Comparison of ENCODE assay signal across 28 mouse cellular contexts in genomic region chr7:49420139-49420802, GRCm38 (mm10).
DNase-seq lines count a peak whose midpoint lies in the region; ATAC-seq and TF ChIP-seq lines count a peak whose summit lies in the region.
"Had no signal": no experiment of that assay in that cellular context is flagged by ENCODE, and none has a peak within 500 bp of the region (broad histone marks: within the 10 kb centered on the region; RNA-seq: fewer than 3 reads in every experiment).

No protein-coding gene starts in this region.

- no peak overlapping the region for H3K4me2 ChIP-seq in forebrain, embryonic 16.5 days (ENCODE audit: low read length)
- no peak overlapping the region for H3K4me2 ChIP-seq in forebrain, embryonic 14.5 days (ENCODE audit: low read length)
- H3K4me2 ChIP-seq in limb, embryonic 13.5 days (replicated peaks) = no peak overlapping the region
- H3K4me2 ChIP-seq: forebrain, embryonic 13.5 days; intestine, embryonic 15.5 days; lung, embryonic 14.5 days; neural tube, embryonic 12.5 days had no signal

- DNase-seq in forebrain, embryonic 14.5 days (ENCODE audit: low spot score) = no peak
- peak; percentile 16 for DNase-seq in lung, postnatal 10 days
- DNase-seq in lung, postnatal 25 days (ENCODE audit: low spot score) = no peak
- peak; percentile 28 for DNase-seq in T-cell, adult 2 months (ENCODE audit: low spot score)
- DNase-seq in layer of hippocampus, adult 2 months (ENCODE audit: low spot score in 2 of 2) = no peak
- DNase-seq in cerebellum, adult 18-20 months = no peak
- DNase-seq: adrenal gland, postnatal 25 days; cerebellum, postnatal 14 days; kidney, adult 8-10 months; kidney, postnatal 10 days; lung, embryonic 14.5 days; lung, postnatal 4 days; midbrain, embryonic 14.5 days; right cerebral cortex, postnatal 14 days; thymus, adult 2 months; thymus, postnatal 4 days had no signal

- H3K9me3 ChIP-seq in forebrain, embryonic 16.5 days (ENCODE audit: control insufficient read depth, low read length) = no peaks in the 10 kb centered on the region
- H3K9me3 ChIP-seq in forebrain, embryonic 14.5 days (replicated peaks; ENCODE audit: control insufficient read depth, low read length) = no peaks in the 10 kb centered on the region
- no peaks in the 10 kb centered on the region for H3K9me3 ChIP-seq in limb, embryonic 13.5 days
- H3K9me3 ChIP-seq: forebrain, embryonic 13.5 days; heart, embryonic 10.5 days; hindbrain, embryonic 10.5 days; intestine, embryonic 15.5 days; neural tube, embryonic 12.5 days had no signal

- no peak overlapping the region for H3K4me3 ChIP-seq in forebrain, embryonic 16.5 days (replicated peaks; ENCODE audit: low read length)
- no peak overlapping the region for H3K4me3 ChIP-seq in forebrain, embryonic 14.5 days (ENCODE audit: low read depth, low read length)
- H3K4me3 ChIP-seq in limb, embryonic 13.5 days = no peak overlapping the region
- H3K4me3 ChIP-seq in layer of hippocampus, adult 2 months = no peak overlapping the region
- H3K4me3 ChIP-seq: forebrain, embryonic 13.5 days; heart, embryonic 10.5 days; hindbrain, embryonic 10.5 days; intestine, embryonic 15.5 days; neural tube, embryonic 12.5 days had no signal

- H3K27me3 ChIP-seq in forebrain, embryonic 16.5 days (replicated peaks; ENCODE audit: control insufficient read depth, insufficient read depth, low read length) = no peaks in the 10 kb centered on the region
- H3K27me3 ChIP-seq in forebrain, embryonic 14.5 days (replicated peaks; ENCODE audit: control insufficient read depth, insufficient read depth, low read length) = no peaks in the 10 kb centered on the region
- no peaks in the 10 kb centered on the region for H3K27me3 ChIP-seq in limb, embryonic 13.5 days
- H3K27me3 ChIP-seq: forebrain, embryonic 13.5 days; intestine, embryonic 15.5 days; neural tube, embryonic 12.5 days had no signal

- no peaks in the 10 kb centered on the region for H3K36me3 ChIP-seq in forebrain, embryonic 16.5 days (ENCODE audit: control insufficient read depth, insufficient read depth)
- H3K36me3 ChIP-seq in forebrain, embryonic 14.5 days (ENCODE audit: control insufficient read depth, insufficient read depth, low read length) = no peaks in the 10 kb centered on the region
- no peaks in the 10 kb centered on the region for H3K36me3 ChIP-seq in limb, embryonic 13.5 days
- H3K36me3 ChIP-seq: G1E had no signal

- ATAC-seq in forebrain, embryonic 16.5 days = peak; percentile 36
- no peak for ATAC-seq in forebrain, embryonic 14.5 days
- ATAC-seq in limb, embryonic 13.5 days (ENCODE audit: low FRiP score, low read depth) = no peak
- ATAC-seq: activated CD4-positive, CD25-positive, alpha-beta regulatory T cell, adult 4 months; forebrain, embryonic 13.5 days; hindbrain, embryonic 16.5 days; intestine, embryonic 15.5 days had no signal

- no peak overlapping the region for H3K9ac ChIP-seq in forebrain, embryonic 16.5 days (replicated peaks; ENCODE audit: low read depth, low read length)
- H3K9ac ChIP-seq in forebrain, embryonic 14.5 days (ENCODE audit: low read length) = no peak overlapping the region
- no peak overlapping the region for H3K9ac ChIP-seq in limb, embryonic 13.5 days
- H3K9ac ChIP-seq: forebrain, embryonic 13.5 days; intestine, embryonic 15.5 days; liver, embryonic 14.5 days; lung, embryonic 14.5 days; neural tube, embryonic 12.5 days had no signal

- TF ChIP-seq CTCF in layer of hippocampus, adult 2 months (conservative IDR thresholded peaks at IDR 0.05) = no peak

- peaks cover 13% of the 10 kb centered on the region for H3K4me1 ChIP-seq in forebrain, embryonic 16.5 days (replicated peaks; ENCODE audit: control insufficient read depth, insufficient read depth, low read length)
- H3K4me1 ChIP-seq in forebrain, embryonic 14.5 days (ENCODE audit: control insufficient read depth, insufficient read depth, low read length) = no peaks in the 10 kb centered on the region
- H3K4me1 ChIP-seq in limb, embryonic 13.5 days = peaks cover 31% of the 10 kb centered on the region
- H3K4me1 ChIP-seq: forebrain, embryonic 13.5 days; heart, embryonic 10.5 days; intestine, embryonic 15.5 days; neural tube, embryonic 12.5 days had no signal

- 84% methylated on average over 17 of the region's 17 CpGs for WGBS in forebrain, embryonic 16.5 days
- 89% methylated on average over 17 of the region's 17 CpGs for WGBS in forebrain, embryonic 14.5 days
- 80% methylated on average over 17 of the region's 17 CpGs for WGBS in limb, embryonic 13.5 days

- no peak overlapping the region for H3K27ac ChIP-seq in forebrain, embryonic 16.5 days (ENCODE audit: low read length)
- H3K27ac ChIP-seq in forebrain, embryonic 14.5 days (ENCODE audit: low read depth, low read length) = no peak overlapping the region
- H3K27ac ChIP-seq in limb, embryonic 13.5 days = peak overlapping the region; percentile 75; the same call in 1 of the 2 replicates
- H3K27ac ChIP-seq in layer of hippocampus, adult 2 months = no peak overlapping the region
- H3K27ac ChIP-seq: forebrain, embryonic 13.5 days; heart, embryonic 10.5 days; hindbrain, embryonic 10.5 days; intestine, embryonic 15.5 days; liver, embryonic 14.5 days; neural tube, embryonic 12.5 days; stomach, postnatal 0 days had no signal

Comparison
In these comparisons a context has a peak if more than half of its experiments do, and no peak if none do; other contexts are left out.
1. DNase-seq: peak in lung, postnatal 10 days (single experiment) and T-cell, adult 2 months (single experiment); none in forebrain, embryonic 14.5 days (single experiment), lung, postnatal 25 days (single experiment), layer of hippocampus, adult 2 months (0 of 2) and cerebellum, adult 18-20 months (0 of 2).